Mouse (Mus musculus) spleen, adult 2 months (tissue): Measurements from ENCODE around the gene Usp2. TPM values are rescaled to one million over a fixed set of nuclear protein-coding genes. Genes with fewer than 3 reads are reported as not detected.

Source experiments
- DNase-seq, 2 experiments: peaks; one replicate each; pipeline versions ENCODE4 v3.0.0 to v3.0.0-alpha.2; 2012 to 2021; ENCODE audit warnings: low spot score in 2 of 2, low read depth in 1 of 2
- H3K27ac ChIP-seq: fragments of 200-500 bp; 2 replicates; pipeline ENCODE4 v1.5.1; 2012; ENCODE audit warnings: low read length, inconsistent platforms; ENCODE audit not compliant: insufficient read depth
- H3K27me3 ChIP-seq: fragments of 200-500 bp; 2 replicates; pipeline ENCODE4 v1.6.1; 2012; ENCODE audit warnings: mild to moderate bottlenecking, moderate library complexity, low read length, inconsistent platforms; ENCODE audit not compliant: control insufficient read depth, insufficient read depth
- H3K36me3 ChIP-seq: fragments of 200-500 bp; 2 replicates; pipeline ENCODE4 v1.6.1; 2012; ENCODE audit warnings: mild to moderate bottlenecking, low read length, inconsistent platforms; ENCODE audit not compliant: control insufficient read depth, insufficient read depth
- H3K4me1 ChIP-seq: fragments of 200-500 bp; 2 replicates; pipeline ENCODE4 v1.6.1; 2011; ENCODE audit warnings: inconsistent platforms; ENCODE audit not compliant: control insufficient read depth, insufficient read depth, insufficient read length
- H3K4me3 ChIP-seq: fragments of 200-500 bp; 2 replicates; pipeline ENCODE4 v1.5.1; 2011; ENCODE audit warnings: mild to moderate bottlenecking, inconsistent platforms; ENCODE audit not compliant: insufficient read depth, insufficient read length; ENCODE audit errors: extremely low read depth
- CTCF ChIP-seq: fragments of 200-500 bp; IDR thresholded peaks from 2 replicates; pipeline ENCODE4 v1.5.1; 2011; ENCODE audit warnings: mild to moderate bottlenecking, inconsistent platforms; ENCODE audit not compliant: insufficient read depth, insufficient read length, insufficient replicate concordance; ENCODE audit errors: extremely low read depth
- POLR2A ChIP-seq: fragments of 200-500 bp; IDR thresholded peaks from 2 replicates; pipeline ENCODE4 v1.6.1; 2011; ENCODE audit warnings: low read depth, low read length, inconsistent platforms
- WGBS: fragments of 180-500 bp; shearing (Covaris S2); methylation state at CpG from one replicate; pipeline ENCODE4 v1.1.7; 2018; 5-methylcytosine and 5-hydroxymethylcytosine counted together
- polyA plus RNA-seq: library from polyadenylated mRNA; depleted of rRNA; stranded (reverse); fragments of >200 nt; gene quantifications from 2 replicates; pipeline ENCODE4 v1.2.3, GENCODE M21; 2012

The Usp2 gene
- polyA plus RNA-seq, 1 experiment, result 0.65 TPM

DNA sequence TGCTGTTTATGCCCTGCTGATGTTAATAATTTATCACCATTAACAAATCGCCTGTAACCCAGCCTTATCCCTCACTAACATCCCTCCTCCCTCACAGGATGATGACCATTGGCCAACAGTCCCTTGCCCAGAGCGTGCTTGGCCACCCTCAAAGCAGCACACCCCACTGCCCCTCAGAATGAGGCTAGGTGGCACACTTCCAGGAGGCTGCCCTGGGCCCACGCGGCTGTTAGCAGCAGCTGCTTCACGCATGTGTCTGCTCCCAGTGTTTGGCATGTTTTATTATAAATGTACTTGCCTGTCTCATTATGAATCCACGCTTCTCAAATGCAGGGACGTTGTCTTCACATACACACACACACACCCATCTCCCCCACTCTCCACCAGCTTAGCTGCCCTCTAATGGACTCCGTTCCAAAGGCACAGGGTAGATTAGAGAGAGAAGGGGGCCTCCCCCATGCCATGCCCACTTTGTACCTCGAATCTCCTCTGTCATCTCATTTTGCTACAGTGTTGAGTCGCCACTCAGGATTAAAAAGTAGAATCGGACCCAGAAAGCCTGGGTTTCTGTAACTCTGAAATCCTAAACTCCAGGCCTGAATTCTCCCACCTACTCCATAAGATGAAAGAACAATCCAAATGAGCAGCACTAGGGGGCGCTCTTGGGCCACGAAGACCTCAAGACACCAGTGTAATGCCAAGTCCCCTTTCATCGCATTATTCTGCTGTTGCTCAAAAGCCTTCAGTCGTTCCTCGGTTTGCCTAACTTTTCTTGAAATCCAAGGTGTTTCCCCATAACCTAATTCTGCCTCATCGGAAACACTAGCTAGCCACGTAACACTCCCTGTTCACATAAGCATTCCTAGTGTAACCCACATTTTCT lies 59.0 kb downstream of the Usp2 start:
- no peaks in the 10 kb centered on the region for H3K27me3 ChIP-seq
- no peak overlapping the region for H3K27ac ChIP-seq
- DNase-seq, result peak; percentile 65 to 80
- no peak overlapping the region for H3K4me3 ChIP-seq
- peak; percentile 83; the same call in 1 of the 2 replicates for TF ChIP-seq CTCF
- no peak for TF ChIP-seq POLR2A
- peaks cover 10% of the 10 kb centered on the region; the same call in 1 of the 2 replicates for H3K4me1 ChIP-seq
- no peaks in the 10 kb centered on the region for H3K36me3 ChIP-seq
- WGBS, result 41% methylated on average over 18 of the region's 18 CpGs

DNA sequence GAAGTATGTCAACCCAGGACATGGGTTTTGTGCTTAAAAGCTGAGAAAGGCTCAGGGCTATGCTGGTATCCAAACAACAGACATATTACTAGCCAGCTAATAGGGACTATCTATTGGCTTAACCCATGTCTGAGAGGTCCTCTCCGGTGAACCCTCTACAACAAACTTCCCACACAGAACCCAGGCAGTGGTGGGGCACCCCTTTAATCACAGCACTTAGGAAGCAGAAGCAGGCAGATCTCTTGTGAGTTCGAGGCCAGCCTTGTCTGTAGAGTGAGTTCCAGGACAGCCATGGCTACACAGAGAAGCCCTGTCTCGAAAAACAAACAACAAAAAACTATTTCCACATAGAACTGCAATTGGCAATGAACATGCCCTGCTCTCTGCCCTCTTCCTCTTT lies 59.9 kb downstream of the Usp2 start:
- peaks cover 13% of the 10 kb centered on the region; the same call in 1 of the 2 replicates for H3K4me1 ChIP-seq

DNA sequence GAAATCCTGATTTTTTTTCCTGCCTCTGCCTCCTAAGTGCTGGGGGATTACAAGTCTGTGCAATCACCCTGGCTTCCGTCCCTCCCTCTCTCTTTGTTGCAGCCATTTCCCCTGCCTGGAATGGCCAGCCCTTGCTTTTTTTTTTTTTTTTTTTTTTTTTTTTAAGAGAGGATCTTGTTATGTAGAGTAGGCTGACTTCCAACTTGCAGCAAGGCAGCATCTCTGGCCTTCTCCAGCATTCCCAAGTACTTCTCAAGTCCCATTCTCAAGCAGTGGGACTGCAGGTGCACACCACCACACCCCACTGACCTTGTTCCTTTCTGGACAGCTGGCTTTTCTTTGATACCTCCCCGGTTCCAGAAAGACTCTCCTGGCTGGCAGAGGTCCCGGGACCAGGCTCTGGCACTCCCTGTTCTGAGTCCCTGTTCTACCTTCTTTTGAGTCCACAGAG lies 60.6 kb downstream of the Usp2 start:
- Histone ChIP-seq H3K4me1 (peaks cover 13% of the 10 kb centered on the region; the same call in 1 of the 2 replicates), H3K27me3 (no peaks in the 10 kb centered on the region), H3K27ac (no peak overlapping the region), H3K36me3 (no peaks in the 10 kb centered on the region), H3K4me3 (no peak overlapping the region)
- WGBS, result 78% methylated on average over 3 of the region's 3 CpGs
- DNase-seq, result no peak
- TF ChIP-seq POLR2A, result no peak
- no peak for TF ChIP-seq CTCF

More for the DNA sequence above, 59.9 kb downstream of the Usp2 start:
- Histone ChIP-seq H3K27me3 (no peaks in the 10 kb centered on the region), H3K36me3 (no peaks in the 10 kb centered on the region), H3K27ac (no peak overlapping the region), H3K4me3 (no peak overlapping the region)
- 71% methylated on average over 3 of the region's 3 CpGs for WGBS
- TF ChIP-seq CTCF (no peak), POLR2A (no peak)
- DNase-seq, result no peak

DNA sequence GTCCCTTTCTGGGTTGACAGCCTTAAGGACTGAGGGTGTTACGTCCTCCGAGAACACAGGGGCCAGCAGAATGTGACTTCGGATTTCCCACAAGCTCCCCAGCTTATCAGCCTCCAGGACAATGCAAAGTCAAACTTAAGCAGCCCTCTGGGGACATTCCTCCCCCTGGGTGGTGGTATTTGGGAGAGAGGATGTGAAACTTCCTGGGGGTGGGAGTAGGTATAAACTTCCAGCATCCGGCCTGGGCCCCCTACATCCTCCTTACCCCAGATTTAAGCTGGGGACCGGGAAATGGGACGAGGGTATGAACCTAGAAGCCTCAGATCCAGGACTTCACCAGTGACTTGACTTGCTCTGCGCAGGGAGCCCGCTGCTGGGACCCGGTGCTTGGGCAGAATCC lies 62.8 kb downstream of the Usp2 start:
- Histone ChIP-seq H3K36me3 (no peaks in the 10 kb centered on the region), H3K4me3 (peak overlapping the region; percentile 52), H3K4me1 (peaks cover 13% of the 10 kb centered on the region; the same call in 1 of the 2 replicates), H3K27me3 (peaks cover 6% of the 10 kb centered on the region), H3K27ac (peak overlapping the region; percentile 50)
- TF ChIP-seq CTCF (no peak), POLR2A (no peak)
- WGBS, result 13% methylated on average over 9 of the region's 9 CpGs
- no peak for DNase-seq

DNA sequence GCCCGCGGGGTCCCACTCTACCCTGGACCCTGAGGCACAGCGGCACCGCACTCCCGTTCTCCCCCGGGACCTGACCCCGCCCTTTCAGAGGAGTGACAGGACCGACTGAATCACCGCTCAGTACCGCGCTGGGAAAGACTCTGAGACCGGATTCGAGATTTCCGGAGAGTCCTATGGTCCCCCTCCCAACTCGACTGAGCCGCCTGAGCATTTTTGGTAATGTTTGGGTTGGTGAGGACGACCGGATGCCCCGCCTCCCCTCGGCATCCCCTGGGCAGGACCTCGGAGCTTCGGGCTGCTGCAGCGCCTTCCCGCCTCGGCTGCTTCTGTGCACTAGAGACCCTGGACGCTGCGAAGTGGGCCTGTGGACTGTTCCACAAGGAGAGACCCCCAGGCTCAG lies 63.2 kb downstream of the Usp2 start:
- peaks cover 8% of the 10 kb centered on the region for H3K27me3 ChIP-seq
- peak; percentile 43 to 78 for DNase-seq
- H3K4me1 ChIP-seq, result peaks cover 16% of the 10 kb centered on the region
- under 1% methylated on average over 27 of the region's 27 CpGs for WGBS
- peak overlapping the region; percentile 52 for H3K4me3 ChIP-seq
- TF ChIP-seq CTCF, result no peak
- TF ChIP-seq POLR2A, result 0 out of 2 replicates have a peak, but pooled peaks have one; percentile 5
- peak overlapping the region; percentile 68 for H3K27ac ChIP-seq
- no peaks in the 10 kb centered on the region for H3K36me3 ChIP-seq

DNA sequence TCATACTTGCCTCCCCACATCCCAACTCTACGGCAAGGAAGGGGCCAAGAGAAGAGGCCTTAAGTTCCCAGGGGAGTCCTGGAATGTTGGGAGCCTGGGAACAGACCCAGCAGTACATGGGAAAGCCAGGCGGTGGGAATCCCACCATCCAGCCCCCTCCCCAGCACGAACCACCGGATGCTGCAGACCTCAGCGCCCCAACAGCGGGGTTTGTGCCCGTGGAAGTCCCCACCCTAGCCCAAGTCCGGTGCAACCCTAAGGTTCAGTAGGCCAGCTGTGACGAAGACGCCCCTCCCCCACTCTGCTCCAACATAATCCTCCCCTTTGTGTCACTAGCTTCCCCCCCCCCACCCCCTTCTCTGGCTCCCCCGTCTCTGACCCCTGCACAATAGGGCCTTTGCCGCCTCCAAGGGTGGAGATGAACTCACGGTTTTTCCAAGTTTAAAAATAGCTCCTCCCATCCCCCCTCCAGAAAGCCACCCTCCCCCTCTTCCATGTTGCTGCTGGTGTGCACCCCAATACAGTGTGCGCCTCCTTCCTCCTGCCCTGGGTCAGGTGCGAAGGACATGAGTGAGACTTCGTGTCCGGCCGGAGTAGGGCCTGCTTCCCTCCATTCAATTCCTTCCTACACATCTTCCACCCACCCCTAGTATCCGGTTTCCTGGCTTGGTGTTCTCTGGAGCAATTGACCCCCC lies 63.9 kb downstream of the Usp2 start:
- Histone ChIP-seq H3K4me1 (peaks cover 17% of the 10 kb centered on the region), H3K27ac (peak overlapping the region; percentile 68), H3K4me3 (peak overlapping the region; percentile 52; the same call in 1 of the 2 replicates), H3K36me3 (no peaks in the 10 kb centered on the region), H3K27me3 (peaks cover 9% of the 10 kb centered on the region)
- 33% methylated on average over 19 of the region's 19 CpGs for WGBS
- no peak for TF ChIP-seq POLR2A
- TF ChIP-seq CTCF, result no peak
- no peak for DNase-seq
